Mouse (Mus musculus) small intestine, adult 2 months (tissue): ENCODE measurements around the gene Egflam.

Experiments used
- CTCF ChIP-seq: fragments of 200-500 bp; IDR thresholded peaks from 2 replicates; pipeline ENCODE4 v1.5.1; 2012; ENCODE audit warnings: low read depth, mild to moderate bottlenecking, control low read depth, inconsistent platforms, low read length, moderate library complexity, mixed read lengths; ENCODE audit not compliant: insufficient replicate concordance, insufficient read length; ENCODE audit errors: extremely low read depth
- POLR2A ChIP-seq: fragments of 200-500 bp; IDR thresholded peaks from 2 replicates; pipeline ENCODE4 v1.6.1; 2012; ENCODE audit warnings: low read depth, mild to moderate bottlenecking, control low read depth, inconsistent platforms, low read length, moderate library complexity

GRCm38 (mm10) chr15:7382457-7382856 lies 15.7 kb downstream of the Egflam start:
- TF ChIP-seq CTCF (no peak), POLR2A (no peak)
